Mouse (Mus musculus): ENCODE data around the gene Rps24.

The Rps24 gene

DNA sequence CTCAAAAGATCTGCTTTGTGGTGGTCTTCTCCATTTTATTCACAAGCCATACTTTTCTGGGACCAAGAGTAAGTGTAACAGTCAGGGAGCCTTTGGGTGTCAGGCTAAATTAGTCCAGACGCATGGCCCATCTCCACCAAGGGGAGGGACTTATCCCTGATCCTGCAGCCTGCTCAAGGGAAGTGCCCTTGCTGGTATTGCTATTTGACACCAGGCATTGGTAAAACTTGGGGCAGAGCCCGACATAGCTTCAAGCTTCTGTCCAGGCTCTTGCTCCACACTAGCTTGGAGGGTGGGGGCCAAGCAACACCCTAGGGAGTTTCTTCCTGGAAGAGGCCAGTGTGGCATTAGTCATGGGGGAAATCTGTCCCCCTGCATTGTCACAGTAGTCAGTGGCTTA, 23.8 kb downstream of the Rps24 start:
- in situ Hi-C loops (cut with MseI, MboI): loop anchor here in 1 of 2 experiments (25.0 kb wide), 1 partner anchor 1052 kb away; no protein-coding TSS in a partner anchor

DNA sequence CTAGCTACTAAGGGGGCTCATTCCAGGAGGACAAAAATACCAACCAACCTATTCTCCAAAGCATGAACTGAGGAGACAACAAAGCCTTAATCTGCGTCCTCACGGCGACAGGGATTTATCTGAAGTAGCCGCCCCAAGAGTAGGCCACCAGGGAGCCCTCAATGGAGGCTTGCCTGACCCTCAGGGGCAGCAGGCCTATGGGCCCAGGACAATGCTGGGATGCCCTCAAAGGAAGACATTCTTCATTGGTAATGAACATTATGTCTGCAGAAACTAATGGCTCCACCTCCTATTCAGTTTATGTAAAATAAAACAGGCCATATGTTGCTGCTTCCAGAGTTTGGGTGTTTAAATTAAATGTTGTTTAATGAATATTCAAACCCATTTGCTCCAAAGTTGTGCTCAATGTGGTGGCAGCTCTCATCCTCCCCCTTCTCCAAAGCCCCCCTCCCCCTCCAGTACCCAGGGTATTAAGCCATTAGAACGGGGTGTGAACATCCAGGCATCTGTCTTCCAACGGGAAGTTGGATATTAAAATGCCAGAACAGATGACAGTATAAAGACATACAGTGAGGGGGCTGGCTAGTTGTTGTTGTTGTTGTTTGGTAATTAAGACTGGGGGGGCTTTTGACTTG, 25.7 kb downstream of the Rps24 start:
- in situ Hi-C loops (cut with MseI, MboI): loop anchor here in 1 of 2 experiments (25.0 kb wide), 1 partner anchor 1050 kb away; no protein-coding TSS in a partner anchor

DNA sequence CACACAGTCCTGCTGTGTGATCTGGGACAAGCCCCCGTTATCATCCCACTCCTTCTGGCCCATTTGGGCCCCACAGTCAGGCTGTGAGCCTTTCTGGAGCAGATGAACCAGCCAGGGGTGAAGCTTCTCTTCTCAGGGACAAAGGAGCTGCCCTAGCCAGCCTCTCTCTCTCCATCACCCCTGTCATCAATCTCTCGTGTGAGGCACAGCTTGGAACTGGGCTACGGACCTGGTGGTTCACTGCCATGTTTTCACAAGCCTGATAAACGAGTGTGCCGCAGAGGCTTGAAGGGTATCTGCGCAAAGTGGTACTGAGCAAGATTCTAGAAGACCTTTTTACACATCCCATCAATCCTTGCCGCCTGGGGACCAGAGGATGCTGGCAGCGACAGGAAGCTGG, 34.7 kb downstream of the Rps24 start:
- in situ Hi-C loops (cut with MseI, MboI): loop anchor here in 1 of 2 experiments (25.0 kb wide), 1 partner anchor 1041 kb away; no protein-coding TSS in a partner anchor

DNA sequence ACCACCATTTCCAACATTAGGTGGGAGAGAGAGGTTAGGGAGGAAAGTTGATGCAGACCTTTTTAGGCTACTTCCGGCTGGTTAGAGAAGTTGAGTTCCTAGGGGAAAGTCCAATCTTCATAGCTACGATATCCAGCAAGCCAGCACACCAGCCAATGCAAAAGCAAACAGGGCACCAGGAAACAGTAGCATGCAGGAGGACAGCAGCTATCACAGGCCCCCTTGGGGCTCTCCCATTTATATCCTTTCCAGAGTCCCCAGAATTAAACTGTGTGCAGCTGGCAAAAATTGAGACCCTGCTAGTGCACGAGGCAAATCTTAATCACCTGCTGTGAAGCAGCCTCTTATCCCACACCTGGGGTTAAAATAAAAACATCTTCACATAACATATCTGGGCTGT, 38.2 kb downstream of the Rps24 start:
- in situ Hi-C loops (cut with MseI, MboI): no loop called here

DNA sequence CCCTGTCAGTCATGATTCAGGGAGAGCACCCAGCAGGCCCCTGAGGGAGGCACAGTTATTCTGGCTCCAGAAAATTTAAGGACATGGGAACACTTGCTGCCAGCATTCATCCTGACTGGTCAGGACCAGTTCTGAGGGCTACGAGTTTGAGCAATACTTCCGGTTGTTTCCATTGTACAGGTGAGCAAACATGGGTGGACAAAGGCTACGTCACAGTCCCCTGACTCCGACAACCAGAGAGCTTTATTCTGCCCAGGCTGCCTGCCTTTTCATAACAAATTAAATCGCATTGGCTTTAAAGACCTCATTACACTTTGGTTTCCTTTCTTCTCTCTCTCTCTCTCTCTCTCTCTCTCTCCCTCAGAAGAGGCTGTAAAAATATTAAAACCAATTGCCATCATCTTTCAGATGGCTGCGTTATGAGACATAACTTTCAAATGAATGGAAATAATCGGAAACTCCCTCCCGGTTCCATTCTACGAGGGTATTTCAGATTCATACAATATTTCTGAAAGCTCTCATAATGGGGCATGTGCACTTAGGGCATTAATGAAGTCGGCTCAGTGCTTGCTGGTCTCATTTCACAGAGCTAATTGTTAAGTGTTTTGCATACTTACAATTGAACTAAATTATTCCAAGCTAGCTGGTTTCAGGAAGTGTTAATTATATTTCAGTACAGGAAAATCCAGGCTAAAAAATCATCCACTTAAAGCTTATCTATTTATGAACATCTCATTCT, 38.9 kb downstream of the Rps24 start:
- in situ Hi-C loops (cut with MseI, MboI): no loop called here

DNA sequence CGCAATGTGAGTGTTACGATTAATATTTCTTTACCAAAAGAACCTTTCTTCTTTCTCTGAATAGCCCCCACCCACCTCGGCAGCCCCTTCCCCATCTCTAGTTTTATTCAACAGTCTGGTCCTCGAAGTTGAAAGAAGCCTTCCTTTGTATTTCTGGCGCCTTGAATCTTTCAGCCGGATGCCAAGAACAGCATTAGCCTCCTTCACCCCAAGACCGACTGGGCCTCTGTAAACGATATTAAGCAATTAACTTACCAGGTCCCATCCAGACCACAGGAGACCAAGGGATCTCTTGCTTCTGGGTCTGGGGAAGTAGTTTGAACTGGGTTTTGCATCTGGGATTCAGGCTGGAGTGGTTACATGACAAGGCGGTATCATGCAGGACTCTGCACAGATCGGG, 39.5 kb downstream of the Rps24 start:
- in situ Hi-C loops (cut with MseI, MboI): no loop called here

DNA sequence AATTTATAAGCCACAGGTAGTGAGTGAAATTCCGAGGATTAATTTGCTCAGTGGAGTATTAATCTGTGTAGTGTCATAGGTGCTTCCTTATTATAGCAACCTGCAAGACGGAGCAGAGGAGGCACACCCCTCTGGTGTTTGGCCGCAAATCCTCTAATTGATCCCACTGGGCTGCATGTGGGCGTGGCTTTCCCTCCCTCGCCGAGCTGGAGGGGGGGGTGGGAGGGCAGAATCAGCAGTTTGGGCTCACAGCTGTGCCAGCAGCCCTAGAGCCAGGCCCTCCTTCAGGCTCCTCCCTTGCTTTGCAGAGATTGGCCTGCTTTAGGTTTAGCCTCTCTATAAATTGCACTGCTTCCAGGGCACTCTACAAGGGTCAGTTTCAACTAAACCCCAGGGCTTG, 43.3 kb downstream of the Rps24 start:
- in situ Hi-C loops (cut with MseI, MboI): no loop called here

DNA sequence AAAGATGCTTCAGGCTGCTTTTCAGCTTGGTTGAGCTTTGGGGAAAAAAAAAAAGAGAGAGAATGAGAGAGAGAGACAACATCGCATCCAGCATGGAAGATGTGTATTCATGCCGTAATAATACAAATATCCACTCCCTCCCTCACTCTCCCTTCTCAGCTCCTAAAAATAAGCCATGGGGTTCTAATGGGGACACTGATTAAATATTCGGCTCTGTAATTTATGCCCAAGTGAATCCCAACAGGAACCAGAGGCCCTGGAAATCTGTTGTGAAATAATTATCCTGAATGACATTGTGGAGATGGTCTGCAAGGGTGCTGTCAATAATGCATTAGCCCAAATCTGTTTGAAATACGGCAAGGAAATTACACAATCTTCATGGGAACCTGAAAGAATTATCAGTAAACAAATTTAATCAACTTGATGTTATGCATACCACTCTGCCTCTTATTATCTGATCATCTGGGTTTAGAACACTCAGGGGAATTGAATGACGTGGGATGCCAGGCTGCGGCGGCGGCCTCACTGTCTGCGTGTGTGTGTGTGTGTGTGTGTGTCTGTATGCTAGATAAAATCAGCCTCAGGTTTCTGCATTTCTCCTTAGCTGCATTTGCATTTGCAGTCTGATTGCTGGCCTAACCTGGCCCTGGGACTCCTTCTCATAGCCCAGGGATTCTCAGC, 48.1 kb downstream of the Rps24 start:
- in situ Hi-C loops (cut with MseI, MboI): no loop called here

DNA sequence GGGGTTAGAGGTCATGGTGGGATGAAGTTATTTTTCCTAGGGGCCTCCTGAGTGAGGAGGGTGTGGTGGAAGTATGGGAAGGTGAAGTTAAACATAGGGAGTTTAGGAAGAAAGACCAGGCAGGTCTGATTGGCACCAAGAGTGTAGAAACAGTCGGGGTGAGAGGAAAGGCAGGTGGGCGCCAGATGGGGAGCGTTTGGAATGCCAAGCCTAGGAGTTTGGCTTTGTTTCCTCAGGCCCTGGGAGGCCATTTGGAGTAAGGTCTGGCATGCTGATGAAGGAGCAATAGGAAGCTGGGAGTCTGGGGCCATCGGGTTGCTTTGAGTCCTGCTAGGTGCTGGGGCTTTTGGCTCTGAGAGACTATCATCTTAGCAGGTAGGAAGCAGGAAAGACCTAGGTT, 56.0 kb downstream of the Rps24 start:
- in situ Hi-C loops (cut with MseI, MboI): no loop called here

DNA sequence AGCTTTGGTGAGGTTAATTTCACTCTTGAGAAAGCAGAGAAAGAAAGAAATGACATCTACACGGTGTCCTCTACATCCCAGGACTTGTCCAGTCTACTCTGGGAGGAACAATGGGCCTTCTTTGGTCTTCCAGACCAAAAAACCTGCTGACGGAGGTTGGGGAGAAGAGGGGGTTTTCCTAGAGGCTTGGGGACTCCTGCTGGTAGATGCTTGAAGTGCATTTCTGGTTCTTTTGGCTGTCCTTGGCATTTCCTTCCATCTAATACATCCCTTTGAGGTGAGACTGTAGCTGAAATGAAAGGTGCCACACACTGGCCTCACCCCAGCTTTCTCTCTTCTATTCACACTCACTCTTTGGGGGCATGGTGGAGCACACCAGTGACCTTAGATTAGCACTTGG, 57.1 kb downstream of the Rps24 start:
- in situ Hi-C loops (cut with MseI, MboI): no loop called here

All from mouse trophoblast stem cell (cell line).